Mouse (Mus musculus) erythroblast, embryonic 14.5 days (primary cell): ENCODE measurements around the gene Prkcz.

Experiments
- GATA1 ChIP-seq: IDR thresholded peaks from 2 replicates; pipeline ENCODE4 v1.6.1; 2012; ENCODE audit warnings: low read length, inconsistent platforms, mixed read lengths
- TAL1 ChIP-seq: IDR thresholded peaks from 3 replicates; pipeline ENCODE4 v1.6.1; 2012; ENCODE audit warnings: low read length, inconsistent platforms, mixed read lengths

- TF ChIP-seq TAL1, result no peak
- no peak for TF ChIP-seq GATA1
Observed at GRCm38 (mm10) chr4:155281652-155282051, 79.5 kb downstream of the Prkcz start.
